ENCODE assay signal across 8 mouse cellular contexts in the genomic region with DNA sequence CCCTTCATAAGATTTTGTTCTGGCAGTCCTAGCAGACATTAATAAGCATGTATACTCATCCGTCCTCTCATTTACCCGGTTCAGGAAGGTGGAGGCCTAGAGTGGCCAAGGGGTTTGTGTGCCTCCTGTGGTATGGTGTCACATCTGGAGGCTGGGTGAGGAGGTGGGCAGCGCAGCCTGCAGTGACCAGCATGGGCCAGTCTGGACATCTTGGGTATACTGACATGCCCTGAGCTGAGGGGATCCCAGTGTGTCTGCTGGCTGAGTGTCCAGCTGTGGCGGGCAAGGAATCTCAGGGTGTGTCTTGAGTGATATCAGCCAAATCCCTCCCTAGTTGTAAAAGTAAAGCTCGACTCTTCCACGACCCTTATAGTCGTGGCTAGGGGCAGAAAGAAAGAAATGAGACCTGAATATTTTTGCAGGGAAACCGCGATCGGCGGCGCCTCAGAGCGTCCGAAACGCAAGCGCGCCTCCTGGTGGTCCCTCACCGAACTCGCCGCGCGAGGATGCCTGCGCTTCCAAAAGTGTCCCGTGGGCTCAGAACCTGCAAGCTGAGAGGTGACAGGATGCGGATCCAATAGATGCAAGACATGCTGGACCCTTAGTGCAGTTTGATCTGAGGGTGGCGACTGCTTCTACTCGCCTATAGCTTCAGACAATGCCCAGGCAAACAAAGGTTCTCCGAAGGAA. TPM values are rescaled to one million over a fixed set of nuclear protein-coding genes. Genes with fewer than 3 reads are reported as not detected.
A peak's percentile ranks its signal among the peaks of the same experiment; 100 is the strongest.
DNase-seq lines count a peak whose midpoint lies in the region; ATAC-seq and TF ChIP-seq lines count a peak whose summit lies in the region.

No protein-coding gene starts in this region.

- peak overlapping the region; percentile 31 for H3K4me2 ChIP-seq in kidney, embryonic 14.5 days (replicated peaks; ENCODE audit: low read depth, low read length)
- H3K4me2 ChIP-seq in neural tube, embryonic 13.5 days, result peak overlapping the region; percentile 51

- H3K27me3 ChIP-seq in kidney, embryonic 14.5 days (ENCODE audit: control insufficient read depth, insufficient read depth, low read length), result no peaks in the 10 kb centered on the region
- H3K27me3 ChIP-seq in neural tube, embryonic 13.5 days, result no peaks in the 10 kb centered on the region

- DNase-seq in MN1 (ENCODE audit: low spot score), result peak; percentile 57
- peak; percentile 68 to 76 for DNase-seq in cerebellum, postnatal 4 days (ENCODE audit: low spot score in 2 of 2)
- DNase-seq in gastrocnemius, postnatal 10 days, result peak; percentile 78
- DNase-seq in lung, adult 2 months, result peak; percentile 50
- no peak for DNase-seq in adipocyte (ENCODE audit: low spot score)

- peak overlapping the region; percentile 19; the same call in 1 of the 2 replicates for H3K4me3 ChIP-seq in kidney, embryonic 14.5 days (ENCODE audit: low read length)
- H3K4me3 ChIP-seq in lung, adult 2 months (replicated peaks; ENCODE audit: extremely low read depth, low read depth, low read length), result no peak overlapping the region
- 0 out of 2 replicates have a peak overlapping the region, but pooled peaks have one; percentile 8 for H3K4me3 ChIP-seq in neural tube, embryonic 13.5 days

- no peak for TF ChIP-seq POLR2A in lung, adult 2 months (IDR thresholded peaks at IDR 0.05; ENCODE audit: borderline replicate concordance, extremely low read depth, low read depth, low read length)

- 11% methylated on average over 28 of the region's 28 CpGs for WGBS in kidney, embryonic 14.5 days
- WGBS in lung, adult 2 months, result 10% methylated on average over 28 of the region's 28 CpGs
- WGBS in neural tube, embryonic 13.5 days, result 13% methylated on average over 28 of the region's 28 CpGs

- peak overlapping the region; percentile 47 for H3K9ac ChIP-seq in kidney, embryonic 14.5 days (ENCODE audit: low read depth, low read length)
- H3K9ac ChIP-seq in neural tube, embryonic 13.5 days, result peak overlapping the region; percentile 52; the same call in 1 of the 2 replicates

- H3K4me1 ChIP-seq in kidney, embryonic 14.5 days (ENCODE audit: control insufficient read depth, insufficient read depth, low read length), result no peaks in the 10 kb centered on the region
- no peaks in the 10 kb centered on the region for H3K4me1 ChIP-seq in lung, adult 2 months (ENCODE audit: control insufficient read depth, insufficient read depth, low read length)
- peaks cover 4% of the 10 kb centered on the region; the same call in 1 of the 2 replicates for H3K4me1 ChIP-seq in neural tube, embryonic 13.5 days (replicated peaks)

- ATAC-seq in CD4-positive, CD25-positive, alpha-beta regulatory T cell, adult 4 months, result peak; percentile 91
- ATAC-seq in kidney, embryonic 14.5 days (ENCODE audit: low FRiP score, low TSS enrichment), result peak; percentile 44
- peak; percentile 70; the same call in 1 of the 2 replicates for ATAC-seq in neural tube, embryonic 13.5 days (ENCODE audit: low read depth)

- H3K9me3 ChIP-seq in kidney, embryonic 14.5 days (ENCODE audit: control insufficient read depth, low read length), result 0 out of 2 replicates have a peak, but pooled peaks cover 2% of the 10 kb centered on the region
- H3K9me3 ChIP-seq in neural tube, embryonic 13.5 days, result no peaks in the 10 kb centered on the region; the same call in 1 of the 2 replicates

- H3K36me3 ChIP-seq in kidney, embryonic 14.5 days (ENCODE audit: control insufficient read depth, insufficient read depth, low read length), result no peaks in the 10 kb centered on the region
- H3K36me3 ChIP-seq in neural tube, embryonic 13.5 days, result no peaks in the 10 kb centered on the region

- TF ChIP-seq CTCF in lung, adult 2 months (IDR thresholded peaks at IDR 0.05; ENCODE audit: insufficient read depth, low read length), result peak; percentile 72

- no peak overlapping the region for H3K27ac ChIP-seq in kidney, embryonic 14.5 days (ENCODE audit: low read depth, low read length)
- no peak overlapping the region for H3K27ac ChIP-seq in neural tube, embryonic 13.5 days (replicated peaks)

RNA-seq across cellular contexts. Expression of a gene that starts 8.0 kb away (rescaled TPM):
- polyA plus RNA-seq in CD4-positive, CD25-positive, alpha-beta regulatory T cell, adult 4 months (2017; shearing (Covaris generic)), result 10 to 100 TPM; 39.4 to 48.0 TPM
- 10 to 100 TPM; 12.1 to 12.9 TPM for total RNA-seq in gastrocnemius, postnatal 10 days (2021)
- polyA plus RNA-seq in kidney, embryonic 14.5 days (2014; fragmentation: Nextera tagmentation; extraction: Ambion mirVana), result 19.2 and 20.3 TPM in 2 replicates
- polyA plus RNA-seq in lung, adult 2 months (2012; rRNA removed), result 13.5 and 17.7 TPM in 2 replicates
- 33.8 and 36.3 TPM in 2 replicates for polyA plus RNA-seq in neural tube, embryonic 13.5 days (2015; fragmentation: Nextera tagmentation; extraction: Ambion mirVana)

RNA-seq across cellular contexts. Expression of a gene that starts 10.5 kb away (rescaled TPM):
- polyA plus RNA-seq in CD4-positive, CD25-positive, alpha-beta regulatory T cell, adult 4 months (2017; shearing (Covaris generic)), result not detected
- not detected for total RNA-seq in gastrocnemius, postnatal 10 days (2021)
- 2.2 and 2.5 TPM in 2 replicates for polyA plus RNA-seq in kidney, embryonic 14.5 days (2014; fragmentation: Nextera tagmentation; extraction: Ambion mirVana)
- not detected in 2 replicates for polyA plus RNA-seq in lung, adult 2 months (2012; rRNA removed)
- polyA plus RNA-seq in neural tube, embryonic 13.5 days (2015; fragmentation: Nextera tagmentation; extraction: Ambion mirVana), result 27.4 and 29.1 TPM in 2 replicates

RNA-seq across cellular contexts. Expression of a gene that starts 32.9 kb away (rescaled TPM):
- polyA plus RNA-seq in CD4-positive, CD25-positive, alpha-beta regulatory T cell, adult 4 months (2017; shearing (Covaris generic)), result under 1 TPM; 0.83 to 0.87 TPM
- 10 to 100 TPM; 34.7 to 51.6 TPM for total RNA-seq in gastrocnemius, postnatal 10 days (2021)
- polyA plus RNA-seq in kidney, embryonic 14.5 days (2014; fragmentation: Nextera tagmentation; extraction: Ambion mirVana), result 231 and 315 TPM in 2 replicates
- 106 and 138 TPM in 2 replicates for polyA plus RNA-seq in lung, adult 2 months (2012; rRNA removed)
- 31.1 and 50.8 TPM in 2 replicates for polyA plus RNA-seq in neural tube, embryonic 13.5 days (2015; fragmentation: Nextera tagmentation; extraction: Ambion mirVana)

RNA-seq across cellular contexts. Expression of a gene that starts 59.7 kb away (rescaled TPM):
- under 1 TPM in 1 of 2 experiments, not detected in 1; 0.11 TPM for polyA plus RNA-seq in CD4-positive, CD25-positive, alpha-beta regulatory T cell, adult 4 months (2017; shearing (Covaris generic))
- total RNA-seq in gastrocnemius, postnatal 10 days (2021), result under 1 TPM; 0.09 to 0.27 TPM
- not detected in 2 replicates for polyA plus RNA-seq in kidney, embryonic 14.5 days (2014; fragmentation: Nextera tagmentation; extraction: Ambion mirVana)
- not detected in 2 replicates for polyA plus RNA-seq in lung, adult 2 months (2012; rRNA removed)
- not detected in 2 replicates for polyA plus RNA-seq in neural tube, embryonic 13.5 days (2015; fragmentation: Nextera tagmentation; extraction: Ambion mirVana)

Comparison
In these comparisons a context has a peak if more than half of its experiments do, and no peak if none do; other contexts are left out.
1. RNA of a gene that starts 32.9 kb away (polyA plus RNA-seq): 231 to 315 TPM in kidney, embryonic 14.5 days, 106 to 138 TPM in lung, adult 2 months and 31.1 to 50.8 TPM in neural tube, embryonic 13.5 days; 0.83 to 0.87 TPM in CD4-positive, CD25-positive, alpha-beta regulatory T cell, adult 4 months; every median in the first group is over 10 times any median in the second.
2. Peak in every context shown above with its lines, with median percentiles within 50 percentile points of each other: ATAC-seq.